Mouse (Mus musculus) MEL (cell line): ENCODE measurements around the gene Nrip1.

Experiments used
- CTCF ChIP-seq, 3 experiments: IDR thresholded peaks in 2 of 3; conservative IDR thresholded peaks in 1 of 3; 2 replicates each; pipeline ENCODE4 v1.5.1; 2011 to 2012; ENCODE audit warnings: low read length in 3 of 3, low read depth in 2 of 3, mild to moderate bottlenecking in 2 of 3, improper control_type of control experiment in 1 of 3, inconsistent platforms in 1 of 3, mixed read lengths in 1 of 3, moderate library complexity in 1 of 3; ENCODE audit not compliant: control insufficient read depth in 1 of 3, insufficient read depth in 1 of 3, poor library complexity in 1 of 3, severe bottlenecking in 1 of 3
- MAX ChIP-seq: IDR thresholded peaks from 2 replicates; pipeline ENCODE4 v1.6.1; 2011; ENCODE audit warnings: low read length, improper control_type of control experiment
- MAZ ChIP-seq: IDR thresholded peaks from 2 replicates; pipeline ENCODE4 v1.6.1; 2012; ENCODE audit warnings: low read depth, mild to moderate bottlenecking, inconsistent platforms, low read length, improper control_type of control experiment
- POLR2AphosphoS2 ChIP-seq: IDR thresholded peaks from 2 replicates; pipeline ENCODE4 v1.6.1; 2011; ENCODE audit warnings: low read length, improper control_type of control experiment
- ZKSCAN1 ChIP-seq: IDR thresholded peaks from 2 replicates; pipeline ENCODE4 v1.6.1; 2012; ENCODE audit warnings: low read depth, mild to moderate bottlenecking, inconsistent platforms, low read length, improper control_type of control experiment, moderate library complexity

GRCm38 (mm10) chr16:76321527-76322165, 52.0 kb downstream of the Nrip1 start:
- TF ChIP-seq CTCF (IDR thresholded peaks at IDR 0.05 in 2 of 3, conservative IDR thresholded peaks at IDR 0.05 in 1 of 3; ENCODE audit: control insufficient read depth in 1 of 3, insufficient read depth in 1 of 3, low read depth in 2 of 3, low read length in 3 of 3, poor library complexity in 1 of 3, severe bottlenecking in 1 of 3) (no peak), POLR2AphosphoS2 (no peak), MAZ (no peak), MAX (no peak), ZKSCAN1 (no peak)
